Mouse (Mus musculus) liver, adult (tissue): ENCODE measurements around the gene Olfr1375.
"Not testable (repeated sequence)": the region's sequence is repeated elsewhere in the genome, so short reads cannot be mapped to it uniquely, and the experiment has no call there.

Experiments used
- GATA4 ChIP-seq: IDR thresholded peaks from 2 replicates; pipeline ENCODE4 v1.6.1; 2014; ENCODE audit warnings: mild to moderate bottlenecking, low read length; ENCODE audit not compliant: insufficient replicate concordance

The Olfr1375 gene

GRCm38 (mm10) chr11:51047809-51048208 is at the start of gene Olfr1375:
Olfr1375 (plus strand) TSS chr11:51048109.
- not testable (repeated sequence) for TF ChIP-seq GATA4

- TF ChIP-seq GATA4, result no peak
Observed at GRCm38 (mm10) chr11:51003296-51003695, 44.6 kb upstream of the Olfr1375 start, which contains the start of gene Olfr51. Olfr51 (plus strand) TSS chr11:51003596.

GRCm38 (mm10) chr11:51011821-51012220 is 36.1 kb upstream of the Olfr1375 start:
- TF ChIP-seq GATA4, result no peak

DNA sequence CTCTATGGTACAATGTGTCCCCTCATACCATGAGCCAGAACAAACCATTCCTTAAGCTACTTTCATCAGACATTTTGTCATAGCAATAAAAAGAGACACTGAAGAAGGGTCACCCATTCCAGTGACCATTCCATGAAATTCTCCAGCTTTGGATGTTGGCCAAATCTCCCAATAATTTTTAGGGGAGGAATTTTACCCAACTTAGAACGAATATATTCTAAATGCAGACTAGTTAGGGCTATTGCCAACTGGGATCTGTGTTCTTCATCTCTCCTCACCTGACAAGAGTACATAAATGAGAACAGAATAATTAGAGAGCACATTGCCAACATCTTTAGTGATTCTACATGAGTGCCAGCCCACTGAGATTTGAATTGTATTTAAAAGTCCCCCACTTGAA is 34.0 kb upstream of the Olfr1375 start, which contains the start of gene Olfr54:
Gene Olfr54, plus strand, starts transcription at position 301 of the 400 bp plus-strand sequence.
- TF ChIP-seq GATA4, result no peak

DNA sequence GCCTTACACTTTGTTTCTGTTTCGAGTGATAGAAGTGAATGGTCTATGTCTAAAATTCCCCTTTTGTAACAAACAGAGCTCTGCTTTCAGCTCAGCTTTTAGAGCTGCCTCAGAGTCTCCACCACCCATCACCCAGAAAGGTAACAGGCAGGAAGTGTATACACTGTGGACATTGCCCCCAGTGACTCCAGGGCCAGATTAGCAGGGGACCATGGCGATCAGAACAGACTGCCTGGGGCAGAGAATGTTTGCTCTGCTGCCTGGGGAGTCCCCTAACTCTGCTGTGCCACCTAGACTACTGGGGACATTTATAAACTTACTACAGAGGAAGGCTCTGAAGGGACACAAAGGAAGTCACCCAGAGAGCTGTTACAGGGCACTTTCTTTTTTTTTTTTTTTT is 31.6 kb upstream of the Olfr1375 start:
- no peak for TF ChIP-seq GATA4

DNA sequence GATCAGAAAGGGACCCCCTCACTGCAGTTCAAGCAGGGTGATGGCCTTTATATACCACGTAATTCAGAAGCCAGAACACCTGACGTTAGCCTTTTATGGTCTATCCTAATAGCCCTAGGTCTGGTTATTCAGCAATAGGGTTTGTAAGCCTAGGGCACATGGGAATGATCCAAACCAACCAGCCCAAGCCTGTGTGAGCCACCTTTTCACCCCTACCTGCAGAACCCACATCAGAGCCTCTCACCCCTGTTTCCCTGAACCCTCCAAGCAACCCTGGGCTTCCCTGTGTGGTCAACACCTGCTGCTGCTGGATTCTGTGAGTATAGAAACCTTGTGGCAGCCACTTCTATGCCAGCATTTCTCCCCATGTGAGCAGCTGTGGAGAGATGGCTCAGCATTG is 17.7 kb upstream of the Olfr1375 start:
- TF ChIP-seq GATA4, result no peak

DNA sequence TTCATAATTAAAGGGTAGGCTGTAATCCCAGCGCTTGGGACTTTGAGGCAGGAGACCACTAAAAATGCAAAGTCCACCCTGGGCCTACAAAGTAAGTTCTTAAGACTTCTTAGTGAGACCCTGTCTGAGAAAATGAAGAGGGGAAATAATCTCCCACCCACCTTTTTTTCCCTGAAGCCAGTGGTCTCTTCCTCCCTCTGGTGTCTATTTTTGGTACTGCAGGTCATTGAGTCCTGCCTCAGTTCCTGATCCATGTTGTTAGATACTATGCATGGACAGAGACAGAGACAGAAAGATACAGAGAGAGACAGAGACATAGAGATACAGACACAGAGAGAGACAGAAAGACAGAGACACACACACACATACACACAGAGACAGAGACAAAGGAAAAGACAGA is 15.1 kb upstream of the Olfr1375 start:
- no peak for TF ChIP-seq GATA4

DNA sequence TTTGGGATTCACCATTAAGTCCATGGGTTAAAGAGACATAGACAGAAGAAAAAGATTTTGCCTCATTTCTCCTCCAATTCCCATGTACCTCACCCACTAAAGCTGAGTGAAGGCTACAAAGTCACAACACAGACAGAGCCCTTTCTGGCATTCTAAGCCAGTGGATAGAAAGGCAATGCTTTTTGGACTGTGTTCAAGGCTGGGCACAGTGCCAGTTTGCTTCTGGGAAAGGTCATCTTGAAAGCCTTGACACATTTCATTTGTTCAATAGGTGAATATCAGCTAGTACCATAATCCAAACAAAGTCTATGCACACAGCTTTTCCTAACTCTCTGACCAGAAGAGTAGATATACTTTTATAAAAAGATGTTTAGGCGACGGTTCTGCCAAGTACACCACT is 12.0 kb upstream of the Olfr1375 start:
- no peak for TF ChIP-seq GATA4

- no peak for TF ChIP-seq GATA4
Observed at GRCm38 (mm10) chr11:51051678-51052077, 3.8 kb downstream of the Olfr1375 start.

- no peak for TF ChIP-seq GATA4
Observed at GRCm38 (mm10) chr11:51053230-51053629, 5.3 kb downstream of the Olfr1375 start.

GRCm38 (mm10) chr11:51059151-51059571 is 11.3 kb downstream of the Olfr1375 start, which contains the start of gene Zfp354a:
Zfp354a (plus strand) TSS chr11:51059257.
- no peak for TF ChIP-seq GATA4

DNA sequence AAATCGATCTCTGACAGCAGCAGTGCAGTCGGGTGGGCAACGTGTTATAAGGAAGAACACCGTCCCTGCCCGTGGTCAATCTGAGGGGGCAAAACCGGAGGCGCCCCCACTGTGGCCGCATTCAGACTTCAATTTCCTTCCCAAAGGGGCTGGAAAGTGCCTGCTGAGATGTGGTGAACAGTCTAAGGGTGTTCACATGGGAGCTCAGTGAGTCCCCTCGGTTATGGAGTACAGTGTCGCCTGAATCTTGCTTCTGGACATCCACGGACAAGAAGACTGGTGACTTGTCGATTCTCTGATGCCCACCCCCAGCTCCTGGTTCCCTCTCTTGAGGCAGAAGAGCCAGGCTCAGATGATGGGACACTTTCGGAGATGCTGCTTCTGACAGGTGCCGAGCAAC is 11.7 kb downstream of the Olfr1375 start:
- no peak for TF ChIP-seq GATA4

DNA sequence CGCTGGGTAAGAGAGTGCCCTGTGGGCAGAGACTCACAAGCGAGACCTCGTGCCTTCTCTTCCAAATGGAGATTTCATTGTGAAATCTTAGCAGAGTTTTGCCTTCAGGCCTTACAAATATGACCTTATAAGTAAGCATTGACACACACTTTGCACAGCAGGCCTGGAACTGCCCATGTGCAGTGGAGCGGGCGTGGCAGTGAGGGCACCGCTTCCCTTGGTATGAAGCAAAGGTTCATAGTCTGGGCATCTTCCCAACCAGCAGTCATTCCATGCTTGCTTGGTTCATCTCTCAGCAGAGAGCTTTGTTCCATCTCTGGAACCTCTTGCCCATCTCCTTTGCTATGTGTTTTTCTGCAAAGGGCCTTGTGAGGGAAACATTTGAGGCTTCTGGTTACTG is 13.1 kb downstream of the Olfr1375 start:
- no peak for TF ChIP-seq GATA4

- no peak for TF ChIP-seq GATA4
Observed at GRCm38 (mm10) chr11:51063276-51063675, 15.4 kb downstream of the Olfr1375 start.

- no peak for TF ChIP-seq GATA4
Observed at GRCm38 (mm10) chr11:51063841-51064240, 15.9 kb downstream of the Olfr1375 start.

DNA sequence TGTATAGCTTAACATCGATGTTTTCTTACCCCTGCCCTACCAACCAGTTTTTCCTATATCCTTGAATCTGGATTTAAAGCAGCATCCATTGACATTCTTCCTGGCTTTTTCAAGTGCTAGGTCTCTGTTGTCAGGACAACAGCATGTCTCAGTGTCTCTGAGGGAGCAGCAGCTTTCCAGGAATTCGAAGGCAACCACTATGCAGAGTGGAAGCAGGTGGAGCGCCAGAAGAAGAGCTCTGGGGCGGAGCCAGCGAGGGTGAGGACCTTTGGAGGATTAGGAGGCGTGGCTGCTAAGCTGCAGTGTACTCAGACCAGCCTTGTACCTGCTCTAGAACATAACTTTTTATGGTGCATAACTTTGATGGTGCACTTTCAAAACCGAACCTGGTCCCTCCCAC is 36.6 kb downstream of the Olfr1375 start:
- no peak for TF ChIP-seq GATA4

DNA sequence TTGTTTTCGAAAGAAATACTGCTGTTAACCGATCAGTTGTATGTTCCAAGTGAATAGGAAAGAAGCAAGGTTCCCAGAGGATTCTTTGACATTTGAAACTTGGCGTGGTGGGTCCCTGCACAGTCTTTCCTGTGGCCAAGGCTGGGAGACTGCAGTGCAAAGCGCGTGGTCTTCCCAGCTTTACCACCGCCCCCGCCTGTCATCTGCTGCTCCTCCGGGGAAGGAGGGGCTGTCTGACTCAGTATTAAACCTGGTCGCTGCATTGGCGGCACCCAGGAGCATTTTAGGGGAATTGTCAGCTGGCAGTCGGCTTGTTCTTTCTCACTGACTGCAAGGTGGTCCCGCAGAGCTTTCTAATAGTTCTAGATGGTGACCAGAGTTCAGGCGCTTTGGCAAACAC is 37.4 kb downstream of the Olfr1375 start:
- TF ChIP-seq GATA4, result no peak
